Mouse (Mus musculus) embryo, embryonic 11 days (tissue): ENCODE measurements at regions not wholly inside any gene's neighbourhood (a gene's known extent, or its start where the extent isn't known, plus 50 kb on each side); places are given as distances from the start of the nearest gene placed in this dataset.
A peak's percentile ranks its signal among the peaks of the same experiment; 100 is the strongest.
"Not testable (repeated sequence)": the region's sequence is repeated elsewhere in the genome, so short reads cannot be mapped to it uniquely, and the experiment has no call there.

Experiments used
- DNase-seq: peaks from one replicate; pipeline ENCODE4 v3.0.0-alpha.2; 2015

DNA sequence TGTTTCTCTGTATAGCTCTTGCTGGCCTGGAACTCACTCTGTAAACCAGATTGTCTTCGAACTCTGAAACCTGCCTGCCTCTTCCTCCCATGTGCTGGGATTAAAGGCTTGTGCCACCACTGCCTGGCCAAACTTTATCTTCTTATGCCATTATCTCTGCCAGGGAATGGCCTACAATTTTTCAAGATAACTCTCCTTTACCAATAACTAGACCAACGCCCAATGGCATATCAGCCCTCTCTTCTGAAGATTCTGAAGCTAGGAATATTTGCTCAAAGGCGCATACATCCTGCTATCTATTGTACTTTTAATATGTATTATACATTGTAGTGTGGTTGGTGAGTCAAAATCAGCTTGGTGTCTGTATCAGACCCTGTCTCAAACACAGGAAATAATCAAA is 235.4 kb upstream of the Cts3 start:
- not testable (repeated sequence) for DNase-seq

DNA sequence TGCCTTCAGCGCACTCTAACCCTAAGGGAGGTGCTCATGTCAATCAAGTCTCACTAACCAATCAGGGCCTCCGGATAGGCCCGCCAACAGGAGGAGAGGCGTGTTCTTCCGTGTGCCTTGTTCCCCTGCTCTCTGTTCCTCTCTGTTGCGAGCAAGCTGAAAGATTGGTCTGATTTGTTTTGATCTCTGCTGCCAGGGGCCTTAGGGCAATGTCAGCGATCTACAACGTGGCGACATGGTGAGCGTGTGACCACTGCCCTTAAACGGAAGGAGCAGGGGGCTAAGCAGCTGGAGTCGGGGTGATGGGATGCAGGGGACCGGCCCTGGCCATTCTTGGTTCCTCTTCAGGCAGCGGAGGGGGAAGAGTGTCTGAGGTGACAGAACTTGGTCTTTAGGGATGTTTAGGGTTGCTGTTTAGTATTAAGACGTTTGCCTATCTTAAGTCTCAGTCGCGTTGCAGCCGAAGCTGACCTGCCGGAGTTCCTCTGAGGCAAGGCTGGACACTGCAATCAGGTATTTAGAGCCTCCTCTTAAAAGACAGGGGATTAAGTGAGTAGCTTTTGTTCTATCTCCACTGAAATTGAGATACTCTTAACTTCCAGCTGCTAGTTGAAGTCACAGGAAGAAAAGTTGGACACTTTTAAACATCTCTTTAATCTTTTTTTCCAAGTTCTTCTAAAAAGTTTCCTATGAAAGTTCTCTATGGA is 234.4 kb upstream of the Cts3 start:
- peak; percentile 69 for DNase-seq

DNA sequence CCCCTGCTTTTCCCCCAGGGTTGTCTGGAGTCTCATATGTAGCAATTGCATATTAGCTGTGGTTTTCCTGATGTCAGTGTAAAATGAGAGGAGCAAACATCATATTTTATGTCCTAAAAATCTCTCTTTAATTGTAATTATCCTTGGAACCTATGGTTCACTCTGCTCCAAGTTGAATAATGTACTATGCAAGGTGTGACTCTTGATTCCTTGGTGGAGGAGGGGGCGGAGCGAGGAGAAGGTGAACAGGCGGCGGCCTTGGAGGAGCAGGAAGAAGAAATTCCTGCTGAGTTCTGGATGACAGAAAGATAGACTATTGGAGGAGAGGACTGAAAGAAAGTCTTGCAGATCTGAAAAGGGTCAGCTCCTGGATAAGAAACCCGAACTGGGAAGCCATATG is 233.8 kb upstream of the Cts3 start:
- not testable (repeated sequence) for DNase-seq

DNA sequence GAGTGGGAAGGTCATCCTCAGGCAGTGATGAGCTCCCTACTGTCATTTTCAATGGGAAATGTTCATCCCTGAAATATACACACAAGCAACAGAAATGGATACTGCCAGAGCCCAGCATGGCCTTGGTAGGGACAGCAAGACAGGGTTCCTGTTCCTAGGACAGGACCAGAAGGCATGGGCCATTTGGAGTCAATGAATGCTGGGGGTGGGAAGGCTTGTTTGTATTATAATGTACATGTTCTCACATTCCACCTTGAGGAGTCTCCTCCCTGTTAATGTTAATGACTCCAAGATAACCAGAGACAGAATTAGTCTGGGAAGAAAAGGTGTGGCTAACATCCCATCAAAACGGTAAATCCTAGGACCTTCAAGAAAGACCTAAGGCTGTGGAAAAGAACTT is 193.5 kb upstream of the Cts3 start:
- not testable (repeated sequence) for DNase-seq
